Mouse (Mus musculus) heart, embryonic 16.5 days (tissue): ENCODE measurements around the gene Ptprn. TPM values are rescaled to one million over a fixed set of nuclear protein-coding genes. Genes with fewer than 3 reads are reported as not detected.

Experiments used
- ATAC-seq: fragments of 200-750 bp; cut with Nextera tagmentation; replicated peaks from 2 replicates; pipeline ENCODE4 v1.8.0; 2017; ENCODE audit warnings: moderate number of reproducible peaks; ENCODE audit not compliant: insufficient read depth, low FRiP score; ENCODE audit errors: extremely low read depth
- H3K27ac ChIP-seq: fragments of 300-500 bp; sonication (generic); 2 replicates; pipeline ENCODE4 v1.5.1; 2014; ENCODE audit warnings: mild to moderate bottlenecking, low read length, control low read depth, moderate library complexity
- H3K27me3 ChIP-seq: fragments of 300-500 bp; sonication (generic); 2 replicates; pipeline ENCODE4 v1.6.1; 2014; ENCODE audit warnings: low read length, mixed read lengths; ENCODE audit not compliant: control insufficient read depth, insufficient read depth
- H3K36me3 ChIP-seq: fragments of 300-500 bp; sonication (generic); 2 replicates; pipeline ENCODE4 v1.6.1; 2014; ENCODE audit not compliant: control insufficient read depth, insufficient read depth
- H3K4me1 ChIP-seq: fragments of 300-500 bp; sonication (generic); 2 replicates; pipeline ENCODE4 v1.6.1; 2014; ENCODE audit warnings: low read length, mixed read lengths; ENCODE audit not compliant: control insufficient read depth, insufficient read depth
- H3K4me2 ChIP-seq: fragments of 300-500 bp; sonication (generic); 2 replicates; pipeline ENCODE4 v1.6.1; 2014; ENCODE audit warnings: low read depth, mild to moderate bottlenecking, control low read depth, low read length
- H3K4me3 ChIP-seq: fragments of 300-500 bp; sonication (generic); 2 replicates; pipeline ENCODE4 v1.5.1; 2014; ENCODE audit warnings: mild to moderate bottlenecking, control low read depth, low read length
- H3K9ac ChIP-seq: fragments of 300-500 bp; sonication (generic); 2 replicates; pipeline ENCODE4 v1.6.1; 2014; ENCODE audit warnings: low read length, control low read depth
- H3K9me3 ChIP-seq: fragments of 300-500 bp; sonication (generic); replicated peaks from 2 replicates; pipeline ENCODE4 v1.6.1; 2016; ENCODE audit warnings: low read length; ENCODE audit not compliant: control insufficient read depth
- WGBS: fragments of 180-500 bp; shearing (Covaris S2); extraction: QIAGEN DNeasy Blood & Tissue Kit; methylation state at CpG from one replicate; pipeline ENCODE4 v1.1.7; 2014; 5-methylcytosine and 5-hydroxymethylcytosine counted together
- polyA plus RNA-seq: library from polyadenylated mRNA; unstranded; fragments of >200 nt; fragmentation: Nextera tagmentation; extraction: Ambion mirVana; gene quantifications from 2 replicates; pipeline ENCODE4 v1.2.1, GENCODE M21; 2015

Gene Ptprn
- 0.44 and 0.62 TPM in 2 replicates for polyA plus RNA-seq

- no peak within 1 kb of the TSS for H3K4me3 ChIP-seq
- no peak within 1 kb of the TSS for H3K9ac ChIP-seq
- no peaks in the 10 kb centered on the region for H3K36me3 ChIP-seq
- no peak for ATAC-seq
- H3K27me3 ChIP-seq, result peaks cover 27% of the 10 kb centered on the region
- 12% methylated on average over 27 of the region's 32 CpGs for WGBS
- H3K9me3 ChIP-seq, result no peaks in the 10 kb centered on the region
- H3K4me2 ChIP-seq, result no peak within 1 kb of the TSS
- H3K4me1 ChIP-seq, result no peaks in the 10 kb centered on the region
- H3K27ac ChIP-seq, result no peak within 1 kb of the TSS
These were observed at the start of gene Ptprn for GRCm38 (mm10) chr1:75264091-75264880. TSS of gene Ptprn (minus strand) at chr1:75264502.

DNA sequence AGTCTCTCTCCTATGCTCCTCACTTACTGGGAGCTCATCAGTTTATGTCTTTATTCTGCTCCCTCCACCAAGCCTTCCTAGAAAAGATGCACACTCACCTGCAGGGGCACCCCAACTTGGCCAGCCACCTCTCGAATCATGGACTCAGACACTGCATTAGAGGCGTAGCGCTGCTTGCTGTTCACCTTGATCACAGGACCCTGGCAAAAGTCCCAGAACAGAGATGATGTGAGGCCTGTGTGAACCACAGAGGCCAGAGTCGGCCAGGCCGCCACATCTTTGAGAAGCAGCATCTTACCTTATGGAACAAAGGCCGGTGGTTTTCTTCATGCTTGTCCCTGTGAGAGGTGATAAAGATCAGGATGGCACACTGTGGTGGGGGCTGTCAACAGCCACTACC, 47.4 kb upstream of the Ptprn start:
- Histone ChIP-seq H3K27ac (no peak overlapping the region), H3K4me2 (no peak overlapping the region), H3K36me3 (peaks cover 47% of the 10 kb centered on the region), H3K9me3 (no peaks in the 10 kb centered on the region), H3K27me3 (no peaks in the 10 kb centered on the region), H3K4me3 (no peak overlapping the region), H3K9ac (no peak overlapping the region), H3K4me1 (peaks cover 6% of the 10 kb centered on the region)
- 89% methylated on average over 6 of the region's 6 CpGs for WGBS
- ATAC-seq, result no peak

DNA sequence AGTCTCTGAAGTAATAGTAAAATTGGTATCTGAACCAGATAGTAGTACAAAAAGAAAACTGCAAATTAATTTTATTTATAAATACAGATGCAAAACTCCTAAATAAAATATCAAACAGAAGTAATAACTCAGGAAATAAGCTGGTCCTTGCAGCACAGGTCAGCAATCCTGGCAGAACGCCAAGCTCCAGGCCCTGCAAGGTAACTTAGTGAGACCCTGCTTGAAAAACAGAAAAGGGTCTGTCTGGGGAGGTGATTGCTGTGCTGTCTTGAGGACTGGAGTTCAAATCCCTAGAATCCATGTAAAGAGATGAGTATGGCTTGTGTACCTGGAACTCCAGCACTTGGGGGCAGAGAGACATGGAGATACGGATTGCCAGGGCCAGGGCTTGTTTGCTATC, 40.4 kb upstream of the Ptprn start:
- no peak overlapping the region for H3K4me3 ChIP-seq
- H3K36me3 ChIP-seq, result peaks cover 19% of the 10 kb centered on the region
- no peaks in the 10 kb centered on the region for H3K9me3 ChIP-seq
- ATAC-seq, result no peak
- H3K4me2 ChIP-seq, result no peak overlapping the region
- no peaks in the 10 kb centered on the region for H3K27me3 ChIP-seq
- H3K27ac ChIP-seq, result no peak overlapping the region
- no peak overlapping the region for H3K9ac ChIP-seq
- 74% methylated on average over 2 of the region's 2 CpGs for WGBS
- H3K4me1 ChIP-seq, result no peaks in the 10 kb centered on the region

GRCm38 (mm10) chr1:75294294-75294693, 30.0 kb upstream of the Ptprn start:
- H3K4me3 ChIP-seq, result no peak overlapping the region

DNA sequence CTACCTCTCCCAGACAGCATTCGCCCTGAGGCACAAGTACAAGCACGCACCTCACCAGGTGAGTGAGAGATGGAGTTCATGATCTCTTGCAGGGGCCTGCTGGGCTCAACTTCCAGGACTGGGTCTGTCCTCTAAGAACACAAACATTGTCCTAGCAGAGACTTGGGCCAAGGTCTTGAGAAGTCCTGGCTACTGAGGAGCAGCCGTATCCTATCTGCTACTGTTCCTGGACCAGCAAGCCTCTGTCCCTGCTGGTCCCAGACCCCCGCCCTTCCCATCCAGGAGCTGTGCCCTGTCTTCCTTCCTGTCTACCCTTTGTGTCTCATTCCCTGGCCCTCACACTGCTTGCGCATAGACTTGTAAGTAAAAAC, 29.0 kb upstream of the Ptprn start:
- Histone ChIP-seq H3K4me1 (peaks cover 12% of the 10 kb centered on the region), H3K27ac (peak overlapping the region; percentile 59; the same call in 1 of the 2 replicates), H3K36me3 (no peaks in the 10 kb centered on the region), H3K4me3 (no peak overlapping the region), H3K9me3 (no peaks in the 10 kb centered on the region), H3K4me2 (no peak overlapping the region), H3K27me3 (no peaks in the 10 kb centered on the region), H3K9ac (no peak overlapping the region)
- 63% methylated on average over 5 of the region's 5 CpGs for WGBS
- ATAC-seq, result no peak

More at GRCm38 (mm10) chr1:75294294-75294693, 30.0 kb upstream of the Ptprn start:
- H3K27ac ChIP-seq, result no peak overlapping the region
- H3K4me1 ChIP-seq, result peaks cover 12% of the 10 kb centered on the region
- no peak for ATAC-seq
- no peak overlapping the region for H3K4me2 ChIP-seq
- H3K36me3 ChIP-seq, result no peaks in the 10 kb centered on the region
- no peaks in the 10 kb centered on the region for H3K9me3 ChIP-seq
- no peaks in the 10 kb centered on the region for H3K27me3 ChIP-seq
- 73% methylated on average over 5 of the region's 5 CpGs for WGBS
- H3K9ac ChIP-seq, result no peak overlapping the region

DNA sequence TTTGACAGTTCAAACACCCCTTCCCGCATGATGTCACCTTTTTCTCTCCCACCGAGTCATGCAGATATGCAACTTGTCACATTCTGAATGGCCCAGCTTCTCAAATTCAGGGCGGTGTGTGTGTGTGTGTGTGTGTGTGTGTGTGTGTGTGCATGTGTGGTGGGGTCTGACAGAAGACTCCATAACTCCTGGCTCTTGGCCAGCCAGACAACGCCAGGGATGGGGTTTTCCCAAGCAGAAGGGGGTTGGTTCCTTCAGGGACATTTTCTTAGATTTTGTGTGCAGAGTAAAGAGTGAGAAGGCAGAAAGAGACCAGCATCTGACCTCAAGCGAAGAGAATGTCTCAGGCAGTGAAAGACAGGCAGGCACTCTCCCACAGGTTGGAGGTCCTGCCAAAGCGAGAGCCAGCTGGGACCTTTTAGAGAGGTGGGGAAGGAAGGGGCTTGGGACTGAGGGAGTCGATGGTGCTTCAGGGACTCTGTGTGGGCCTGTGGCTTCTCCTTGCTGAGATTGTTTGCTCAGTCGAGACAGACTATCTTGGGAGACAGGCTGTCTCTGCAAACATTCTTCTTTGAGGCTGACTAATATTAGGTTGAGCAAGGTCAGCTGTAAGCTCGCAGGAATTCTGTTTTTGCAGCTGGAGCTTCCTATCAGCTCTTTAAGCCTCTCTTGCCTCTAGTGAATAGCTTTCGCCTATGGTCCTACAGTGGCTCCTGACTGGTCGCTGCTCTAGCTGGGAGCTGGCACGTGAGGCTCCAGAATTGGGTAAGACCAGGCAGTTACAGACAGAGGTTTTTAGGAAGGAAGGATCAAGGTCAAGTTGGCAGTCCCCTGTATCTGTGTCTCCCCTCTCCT, 28.4 kb upstream of the Ptprn start:
- Histone ChIP-seq H3K4me3 (no peak overlapping the region), H3K4me1 (peaks cover 12% of the 10 kb centered on the region), H3K4me2 (no peak overlapping the region), H3K27me3 (no peaks in the 10 kb centered on the region), H3K9me3 (no peaks in the 10 kb centered on the region), H3K27ac (peak overlapping the region; percentile 59), H3K9ac (no peak overlapping the region), H3K36me3 (no peaks in the 10 kb centered on the region)
- ATAC-seq, result peak; percentile 49; the same call in 1 of the 2 replicates
- WGBS, result 22% methylated on average over 12 of the region's 12 CpGs

- Histone ChIP-seq H3K4me2 (no peak overlapping the region), H3K4me3 (no peak overlapping the region), H3K4me1 (peaks cover 12% of the 10 kb centered on the region), H3K27ac (no peak overlapping the region), H3K9me3 (no peaks in the 10 kb centered on the region), H3K36me3 (no peaks in the 10 kb centered on the region), H3K9ac (no peak overlapping the region), H3K27me3 (no peaks in the 10 kb centered on the region)
- WGBS, result 78% methylated on average over 8 of the region's 8 CpGs
- ATAC-seq, result no peak
These were observed 27.0 kb upstream of the Ptprn start for GRCm38 (mm10) chr1:75291321-75291720.

DNA sequence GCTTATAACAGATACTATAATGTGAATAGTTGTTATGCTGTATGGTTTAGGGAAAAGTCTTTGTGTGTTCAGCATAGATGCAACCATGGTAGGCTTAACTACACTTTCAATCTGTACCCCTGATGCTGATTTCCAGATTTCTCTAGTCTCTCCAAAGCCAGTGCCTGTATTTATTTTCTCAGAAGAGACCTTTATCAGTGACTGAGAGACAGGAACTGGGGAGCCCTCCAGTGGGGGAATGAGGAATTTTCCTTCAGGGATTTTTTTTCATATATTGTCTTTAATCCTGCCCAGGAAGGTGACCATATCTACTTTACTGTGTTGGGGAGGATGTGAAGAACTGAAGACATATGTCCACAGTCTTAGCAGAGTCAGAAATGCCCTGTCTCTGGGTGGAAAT, 26.3 kb upstream of the Ptprn start:
- H3K4me3 ChIP-seq, result no peak overlapping the region
- H3K36me3 ChIP-seq, result no peaks in the 10 kb centered on the region
- H3K9me3 ChIP-seq, result no peaks in the 10 kb centered on the region
- H3K4me1 ChIP-seq, result peaks cover 12% of the 10 kb centered on the region
- H3K27me3 ChIP-seq, result no peaks in the 10 kb centered on the region
- ATAC-seq, result no peak
- no peak overlapping the region for H3K9ac ChIP-seq
- H3K4me2 ChIP-seq, result no peak overlapping the region
- H3K27ac ChIP-seq, result no peak overlapping the region

- no peak overlapping the region for H3K4me2 ChIP-seq
- 56% methylated on average over 8 of the region's 8 CpGs for WGBS
- H3K4me1 ChIP-seq, result peaks cover 12% of the 10 kb centered on the region
- ATAC-seq, result no peak
- H3K36me3 ChIP-seq, result no peaks in the 10 kb centered on the region
- no peaks in the 10 kb centered on the region for H3K9me3 ChIP-seq
- H3K4me3 ChIP-seq, result no peak overlapping the region
- H3K9ac ChIP-seq, result no peak overlapping the region
- H3K27ac ChIP-seq, result no peak overlapping the region
- no peaks in the 10 kb centered on the region for H3K27me3 ChIP-seq
These were observed 25.7 kb upstream of the Ptprn start for GRCm38 (mm10) chr1:75289888-75290431.
